Mouse (Mus musculus): ENCODE results near the gene Defb9.
A peak's percentile ranks its signal among the peaks of the same experiment; 100 is the strongest.
"Not testable (repeated sequence)": the region's sequence is repeated elsewhere in the genome, so short reads cannot be mapped to it uniquely, and the experiment has no call there.

The Defb9 gene

GRCm38 (mm10) chr8:21885321-21885720 lies at the start of gene Defb9:
Gene Defb9 (minus strand): TSS chr8:21885421.
- not testable (repeated sequence) for H3K27me3 ChIP-seq (ENCODE audit: insufficient read depth, low read length); H3K36me3 ChIP-seq (ENCODE audit: insufficient read depth, low read length); H3K4me1 ChIP-seq (replicated peaks; ENCODE audit: low read depth, low read length); H3K4me3 ChIP-seq (replicated peaks; ENCODE audit: low read length); H3K9me3 ChIP-seq (ENCODE audit: low read length)

GRCm38 (mm10) chr8:21932610-21933009 lies 47.4 kb upstream of the Defb9 start, which contains the start of gene Defb15:
Gene Defb15 (minus strand): TSS chr8:21932710.
- no peaks in the 10 kb centered on the region for H3K27me3 ChIP-seq (ENCODE audit: insufficient read depth, low read length)
- H3K36me3 ChIP-seq (ENCODE audit: insufficient read depth, low read length) = no peaks in the 10 kb centered on the region
- H3K9me3 ChIP-seq (ENCODE audit: low read length) = no peaks in the 10 kb centered on the region
- no peak within 1 kb of the TSS for H3K4me3 ChIP-seq (replicated peaks; ENCODE audit: low read length)
- H3K4me1 ChIP-seq (replicated peaks; ENCODE audit: low read depth, low read length) = no peaks in the 10 kb centered on the region
- TF ChIP-seq NANOG (IDR thresholded peaks at IDR 0.05; ENCODE audit: borderline replicate concordance, low read length) = no peak
- no peak for TF ChIP-seq CTCF (conservative IDR thresholded peaks at IDR 0.05; ENCODE audit: low read length)
- TF ChIP-seq POU5F1 (IDR thresholded peaks at IDR 0.05; ENCODE audit: borderline replicate concordance, low read length) = no peak

GRCm38 (mm10) chr8:21930754-21931153 lies 45.5 kb upstream of the Defb9 start:
- H3K36me3 ChIP-seq (ENCODE audit: insufficient read depth, low read length); H3K9me3 ChIP-seq (ENCODE audit: low read length); H3K27me3 ChIP-seq (ENCODE audit: insufficient read depth, low read length); H3K4me1 ChIP-seq (replicated peaks; ENCODE audit: low read depth, low read length); H3K4me3 ChIP-seq (replicated peaks; ENCODE audit: low read length): not testable (repeated sequence)

GRCm38 (mm10) chr8:21915625-21916024 lies 30.4 kb upstream of the Defb9 start:
- H3K4me3 ChIP-seq (replicated peaks; ENCODE audit: low read length) = no peak overlapping the region
- no peaks in the 10 kb centered on the region for H3K27me3 ChIP-seq (ENCODE audit: insufficient read depth, low read length)
- peaks cover 37% of the 10 kb centered on the region for H3K9me3 ChIP-seq (ENCODE audit: low read length)
- peaks cover 16% of the 10 kb centered on the region for H3K4me1 ChIP-seq (replicated peaks; ENCODE audit: low read depth, low read length)
- no peaks in the 10 kb centered on the region for H3K36me3 ChIP-seq (ENCODE audit: insufficient read depth, low read length)
- TF ChIP-seq CTCF (conservative IDR thresholded peaks at IDR 0.05; ENCODE audit: low read length) (no peak), POU5F1 (IDR thresholded peaks at IDR 0.05; ENCODE audit: borderline replicate concordance, low read length) (no peak), NANOG (IDR thresholded peaks at IDR 0.05; ENCODE audit: borderline replicate concordance, low read length) (no peak)

GRCm38 (mm10) chr8:21912554-21912953 lies 27.3 kb upstream of the Defb9 start:
- TF ChIP-seq POU5F1 (IDR thresholded peaks at IDR 0.05; ENCODE audit: borderline replicate concordance, low read length) (no peak), NANOG (IDR thresholded peaks at IDR 0.05; ENCODE audit: borderline replicate concordance, low read length) (peak; percentile 52; the same call in 1 of the 2 replicates)
- no peaks in the 10 kb centered on the region for H3K27me3 ChIP-seq (ENCODE audit: insufficient read depth, low read length)

GRCm38 (mm10) chr8:21911931-21912330 lies 26.7 kb upstream of the Defb9 start:
- H3K9me3 ChIP-seq (ENCODE audit: low read length) = peaks cover 19% of the 10 kb centered on the region

More at GRCm38 (mm10) chr8:21912554-21912953, 27.3 kb upstream of the Defb9 start:
- Histone ChIP-seq H3K36me3 (ENCODE audit: insufficient read depth, low read length) (no peaks in the 10 kb centered on the region), H3K4me1 (replicated peaks; ENCODE audit: low read depth, low read length) (peaks cover 16% of the 10 kb centered on the region), H3K9me3 (ENCODE audit: low read length) (peaks cover 22% of the 10 kb centered on the region), H3K4me3 (replicated peaks; ENCODE audit: low read length) (no peak overlapping the region)

GRCm38 (mm10) chr8:21906290-21906689 lies 21.1 kb upstream of the Defb9 start, which contains the start of gene Defb11:
Gene Defb11 (minus strand): TSS chr8:21906412.
- H3K9me3 ChIP-seq (ENCODE audit: low read length); H3K36me3 ChIP-seq (ENCODE audit: insufficient read depth, low read length); H3K4me3 ChIP-seq (replicated peaks; ENCODE audit: low read length); H3K4me1 ChIP-seq (replicated peaks; ENCODE audit: low read depth, low read length); H3K27me3 ChIP-seq (ENCODE audit: insufficient read depth, low read length): not testable (repeated sequence)

More at GRCm38 (mm10) chr8:21911931-21912330, 26.7 kb upstream of the Defb9 start:
- Histone ChIP-seq H3K36me3 (ENCODE audit: insufficient read depth, low read length) (no peaks in the 10 kb centered on the region), H3K4me1 (replicated peaks; ENCODE audit: low read depth, low read length) (peaks cover 16% of the 10 kb centered on the region), H3K27me3 (ENCODE audit: insufficient read depth, low read length) (no peaks in the 10 kb centered on the region), H3K4me3 (replicated peaks; ENCODE audit: low read length) (no peak overlapping the region)
- no peak for TF ChIP-seq CTCF (conservative IDR thresholded peaks at IDR 0.05; ENCODE audit: low read length)
- peak; percentile 94 for TF ChIP-seq NANOG (IDR thresholded peaks at IDR 0.05; ENCODE audit: borderline replicate concordance, low read length)

- not testable (repeated sequence) for H3K4me1 ChIP-seq (replicated peaks; ENCODE audit: low read depth, low read length); H3K27me3 ChIP-seq (ENCODE audit: insufficient read depth, low read length); H3K4me3 ChIP-seq (replicated peaks; ENCODE audit: low read length); H3K36me3 ChIP-seq (ENCODE audit: insufficient read depth, low read length); H3K9me3 ChIP-seq (ENCODE audit: low read length)
Measured at GRCm38 (mm10) chr8:21858586-21858985, 26.6 kb downstream of the Defb9 start, which contains the start of gene Defb10. Gene Defb10 (plus strand): TSS chr8:21858901.
